ENCODE assay signal across 11 mouse cellular contexts in the genomic region with DNA sequence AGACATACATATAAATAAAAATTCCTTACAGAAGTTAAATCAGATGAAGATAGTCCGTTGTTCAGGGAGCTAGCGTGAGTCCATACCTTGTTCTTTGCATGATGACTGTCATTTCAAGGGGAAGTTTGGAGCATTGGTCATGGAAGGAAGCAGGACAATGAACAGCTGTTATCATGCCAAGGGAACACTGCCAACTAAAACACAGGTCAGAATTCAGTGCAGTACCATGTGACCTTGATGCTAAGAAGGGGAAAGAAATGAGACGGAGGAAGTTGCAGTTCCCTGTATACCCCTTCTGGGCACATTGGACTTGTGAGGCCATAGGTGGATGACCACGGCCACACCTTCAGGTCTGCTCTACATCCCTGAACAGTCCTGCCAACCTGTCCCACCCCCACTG. TPM values are rescaled to one million over a fixed set of nuclear protein-coding genes. Genes with fewer than 3 reads are reported as not detected.
DNase-seq lines count a peak whose midpoint lies in the region; ATAC-seq lines count a peak whose summit lies in the region.
"Had no signal": no experiment of that assay in that cellular context is flagged by ENCODE, and none has a peak within 500 bp of the region (broad histone marks: within the 10 kb centered on the region; RNA-seq: fewer than 3 reads in every experiment).

No protein-coding gene starts in this region.

- DNase-seq in kidney, postnatal 10 days = peak; percentile 28
- no peak for DNase-seq in kidney, adult 11 months
- peak; percentile 43 for DNase-seq in embryonic facial prominence, embryonic 14.5 days (ENCODE audit: low spot score)
- DNase-seq in heart, embryonic 10.5 days (ENCODE audit: low spot score) = peak; percentile 76
- peak; percentile 63 for DNase-seq in lung, postnatal 25 days (ENCODE audit: low spot score)
- no peak for DNase-seq in ovary, postnatal 36 days (ENCODE audit: low spot score)
- DNase-seq in cerebellum, adult 9-11 months = no peak
- DNase-seq: cerebellum, postnatal 14 days; right cerebral cortex, postnatal 25 days had no signal

- WGBS in embryonic facial prominence, embryonic 14.5 days = 72% methylated on average over 4 of the region's 4 CpGs
- WGBS in heart, embryonic 10.5 days = 65% methylated on average over 4 of the region's 4 CpGs

- ATAC-seq in embryonic facial prominence, embryonic 14.5 days (ENCODE audit: low read depth) = no peak

- no peak overlapping the region for H3K4me3 ChIP-seq in embryonic facial prominence, embryonic 14.5 days (ENCODE audit: low read depth, low read length)
- H3K4me3 ChIP-seq in heart, embryonic 10.5 days = no peak overlapping the region
- H3K4me3 ChIP-seq: embryonic facial prominence, embryonic 15.5 days; stomach, embryonic 15.5 days had no signal

- H3K27ac ChIP-seq in embryonic facial prominence, embryonic 14.5 days (replicated peaks; ENCODE audit: low read depth, low read length) = no peak overlapping the region
- no peak overlapping the region for H3K27ac ChIP-seq in heart, embryonic 10.5 days
- H3K27ac ChIP-seq: embryonic facial prominence, embryonic 15.5 days; stomach, embryonic 15.5 days had no signal

- no peak overlapping the region for H3K4me2 ChIP-seq in embryonic facial prominence, embryonic 14.5 days (ENCODE audit: low read depth, low read length)
- H3K4me2 ChIP-seq: embryonic facial prominence, embryonic 15.5 days; stomach, embryonic 15.5 days had no signal

- H3K36me3 ChIP-seq in embryonic facial prominence, embryonic 14.5 days (ENCODE audit: control insufficient read depth, insufficient read depth, low read length) = peaks cover 2% of the 10 kb centered on the region; the same call in 1 of the 2 replicates
- no peaks in the 10 kb centered on the region for H3K36me3 ChIP-seq in heart, embryonic 10.5 days
- H3K36me3 ChIP-seq: embryonic facial prominence, embryonic 15.5 days; stomach, embryonic 15.5 days had no signal

- no peaks in the 10 kb centered on the region for H3K9me3 ChIP-seq in embryonic facial prominence, embryonic 14.5 days (ENCODE audit: control insufficient read depth, low read length)
- H3K9me3 ChIP-seq in heart, embryonic 10.5 days = no peaks in the 10 kb centered on the region
- H3K9me3 ChIP-seq: embryonic facial prominence, embryonic 15.5 days; stomach, embryonic 15.5 days had no signal

- H3K9ac ChIP-seq in embryonic facial prominence, embryonic 14.5 days (ENCODE audit: low read depth, low read length) = no peak overlapping the region
- H3K9ac ChIP-seq: embryonic facial prominence, embryonic 15.5 days; stomach, embryonic 15.5 days had no signal

- H3K27me3 ChIP-seq in embryonic facial prominence, embryonic 14.5 days (replicated peaks; ENCODE audit: control insufficient read depth, insufficient read depth, low read length) = no peaks in the 10 kb centered on the region
- no peaks in the 10 kb centered on the region for H3K27me3 ChIP-seq in heart, embryonic 10.5 days (ENCODE audit: insufficient read depth, poor library complexity, severe bottlenecking)
- H3K27me3 ChIP-seq: embryonic facial prominence, embryonic 15.5 days; stomach, embryonic 15.5 days had no signal

- H3K4me1 ChIP-seq in embryonic facial prominence, embryonic 14.5 days (ENCODE audit: control insufficient read depth, insufficient read depth, low read length) = 0 out of 2 replicates have a peak, but pooled peaks cover 5% of the 10 kb centered on the region
- H3K4me1 ChIP-seq in heart, embryonic 10.5 days = peaks cover 13% of the 10 kb centered on the region

RNA-seq across cellular contexts. Expression of a gene that starts 1.7 kb away (rescaled TPM):
- 0.18 TPM in 1 of 2 replicates, not detected in the other for polyA plus RNA-seq in embryonic facial prominence, embryonic 14.5 days (2014; fragmentation: Nextera tagmentation; extraction: Ambion mirVana)
- not detected in 2 replicates for polyA plus RNA-seq in heart, embryonic 10.5 days (2016; fragmentation: Nextera tagmentation; extraction: Ambion mirVana)
- polyA plus RNA-seq: embryonic facial prominence, embryonic 15.5 days; stomach, embryonic 15.5 days had no signal

RNA-seq across cellular contexts. Expression of a gene that starts 31.0 kb away (rescaled TPM):
- polyA plus RNA-seq in embryonic facial prominence, embryonic 14.5 days (2014; fragmentation: Nextera tagmentation; extraction: Ambion mirVana) = 66.4 and 70.3 TPM in 2 replicates
- polyA plus RNA-seq in heart, embryonic 10.5 days (2016; fragmentation: Nextera tagmentation; extraction: Ambion mirVana) = 73.3 and 87.3 TPM in 2 replicates

RNA-seq across cellular contexts. Expression of a gene that starts 48.9 kb away (rescaled TPM):
- polyA plus RNA-seq in embryonic facial prominence, embryonic 14.5 days (2014; fragmentation: Nextera tagmentation; extraction: Ambion mirVana) = 88.0 and 88.7 TPM in 2 replicates
- 82.5 and 108 TPM in 2 replicates for polyA plus RNA-seq in heart, embryonic 10.5 days (2016; fragmentation: Nextera tagmentation; extraction: Ambion mirVana)

Comparison
In these comparisons a context has a peak if more than half of its experiments do, and no peak if none do; other contexts are left out.
1. DNase-seq: peak in kidney, postnatal 10 days (single experiment), embryonic facial prominence, embryonic 14.5 days (single experiment), heart, embryonic 10.5 days (single experiment) and lung, postnatal 25 days (single experiment); none in kidney, adult 11 months (single experiment), ovary, postnatal 36 days (single experiment) and cerebellum, adult 9-11 months (single experiment).